Mouse (Mus musculus): ENCODE data around the gene Rtn4ip1. TPM values are rescaled to one million over a fixed set of nuclear protein-coding genes. Genes with fewer than 3 reads are reported as not detected.
"Not testable (repeated sequence)": the region's sequence is repeated elsewhere in the genome, so short reads cannot be mapped to it uniquely, and the experiment has no call there.

Gene Rtn4ip1
- polyA plus RNA-seq, 1 experiment from 2014 or later, result 23.5 TPM

DNA sequence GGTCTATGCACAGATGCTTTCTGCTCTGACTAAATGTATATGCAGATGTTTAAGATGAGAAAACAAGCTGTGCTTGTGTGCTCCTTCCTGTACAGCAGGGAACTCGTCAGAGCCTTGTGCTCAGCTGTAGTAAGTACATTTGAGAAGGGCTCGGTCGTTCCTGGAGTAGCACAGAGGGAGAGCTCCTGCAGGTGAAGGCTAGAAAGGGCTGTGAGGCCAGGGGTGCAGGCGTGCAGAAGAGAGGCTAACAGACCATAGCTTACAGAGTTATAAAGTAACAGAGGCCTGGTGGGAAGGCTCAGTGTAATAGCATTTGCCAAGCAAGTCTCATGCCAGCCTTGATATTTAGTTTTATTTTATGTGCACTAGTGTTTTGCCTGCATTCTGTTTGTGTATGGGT is 43.8 kb downstream of the Rtn4ip1 start:
- H3K4me3 ChIP-seq, result no peak overlapping the region
- H3K4me1 ChIP-seq, result 0 out of 2 replicates have a peak, but pooled peaks cover 4% of the 10 kb centered on the region
- DNase-seq (ENCODE audit: extremely low spot score, low spot score), result no peak
- no peak overlapping the region for H3K27ac ChIP-seq
- no peaks in the 10 kb centered on the region for H3K27me3 ChIP-seq (ENCODE audit: poor library complexity, severe bottlenecking)
- H3K36me3 ChIP-seq (replicated peaks), result peaks cover 27% of the 10 kb centered on the region
- H3K9me3 ChIP-seq, result no peaks in the 10 kb centered on the region
- WGBS, result 89% methylated on average over 4 of the region's 4 CpGs

DNA sequence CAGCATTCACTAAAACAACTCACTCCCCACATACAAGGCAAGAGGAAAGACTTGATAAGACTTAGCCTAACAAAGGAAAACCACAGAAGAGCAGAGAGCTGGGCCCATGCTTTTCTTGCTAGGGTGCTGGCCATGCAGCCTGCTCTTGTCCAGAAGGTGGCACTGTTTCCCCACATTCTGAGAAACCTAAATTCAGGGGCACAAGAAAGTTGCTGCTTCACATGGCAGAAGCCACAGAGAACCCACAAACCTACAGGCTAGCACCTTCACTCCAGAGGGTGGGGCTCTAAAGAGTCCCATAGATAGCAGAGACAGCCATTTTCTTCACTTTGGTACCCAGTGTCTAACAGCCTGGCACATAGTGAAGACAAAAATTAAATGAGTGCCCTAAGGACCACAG is 52.3 kb downstream of the Rtn4ip1 start:
- Histone ChIP-seq H3K36me3 (replicated peaks) (peaks cover 3% of the 10 kb centered on the region), H3K27ac (no peak overlapping the region), H3K9me3 (no peaks in the 10 kb centered on the region), H3K4me1 (no peaks in the 10 kb centered on the region), H3K27me3 (ENCODE audit: poor library complexity, severe bottlenecking) (no peaks in the 10 kb centered on the region), H3K4me3 (no peak overlapping the region)
- peak; percentile 65 for DNase-seq (ENCODE audit: extremely low spot score, low spot score)

DNA sequence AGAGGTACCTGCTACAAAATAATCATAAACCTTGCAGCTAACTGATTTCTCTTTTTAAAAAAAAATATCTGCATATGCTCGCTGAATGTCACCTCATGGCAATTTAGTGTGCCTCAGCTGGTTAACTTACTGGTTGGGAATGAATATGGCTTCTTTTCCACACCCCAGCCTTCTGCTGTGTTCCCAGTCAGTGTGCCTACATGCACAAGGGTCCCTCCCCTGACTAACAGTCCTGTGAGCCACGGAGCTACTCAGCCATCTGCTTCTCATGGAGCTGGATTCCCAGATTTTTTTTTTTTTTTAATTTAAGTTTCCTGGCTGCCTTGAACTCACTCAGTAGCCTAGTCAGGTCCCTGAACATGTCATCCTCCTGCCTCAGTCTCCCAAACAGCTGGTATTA is 63.3 kb downstream of the Rtn4ip1 start:
- 0 out of 2 replicates have a peak, but pooled peaks cover 6% of the 10 kb centered on the region for H3K4me1 ChIP-seq
- no peaks in the 10 kb centered on the region for H3K27me3 ChIP-seq (ENCODE audit: poor library complexity, severe bottlenecking)
- H3K27ac ChIP-seq, result no peak overlapping the region
- DNase-seq (ENCODE audit: extremely low spot score, low spot score), result no peak
- H3K36me3 ChIP-seq (replicated peaks), result no peaks in the 10 kb centered on the region
- H3K4me3 ChIP-seq, result no peak overlapping the region
- WGBS, result 67% methylated on average over 2 of the region's 2 CpGs
- H3K9me3 ChIP-seq, result no peaks in the 10 kb centered on the region

DNA sequence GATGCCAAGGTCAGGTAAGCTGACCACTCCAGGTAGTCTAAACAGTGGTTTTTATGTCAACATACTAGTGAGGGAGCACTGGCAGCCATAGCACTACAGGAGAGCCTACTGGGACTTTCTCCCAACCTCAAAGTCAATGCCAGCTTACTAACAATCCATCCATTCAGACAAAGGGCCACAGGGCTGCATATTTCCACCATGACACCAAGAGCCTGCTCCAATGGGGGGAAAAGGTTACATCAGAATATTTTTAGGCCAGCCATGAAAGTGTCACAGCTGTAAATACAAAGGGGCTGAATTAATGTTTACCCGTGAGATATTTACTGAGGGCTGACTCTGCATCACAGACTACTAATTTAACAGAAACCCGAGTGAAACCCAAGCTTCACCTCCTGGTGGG is 71.6 kb downstream of the Rtn4ip1 start:
- Histone ChIP-seq H3K36me3 (replicated peaks) (no peaks in the 10 kb centered on the region), H3K4me3 (no peak overlapping the region), H3K4me1 (no peaks in the 10 kb centered on the region), H3K27me3 (ENCODE audit: poor library complexity, severe bottlenecking) (no peaks in the 10 kb centered on the region), H3K27ac (no peak overlapping the region), H3K9me3 (no peaks in the 10 kb centered on the region)
- WGBS, result 74% methylated on average over 2 of the region's 2 CpGs
- DNase-seq (ENCODE audit: extremely low spot score, low spot score), result no peak

DNA sequence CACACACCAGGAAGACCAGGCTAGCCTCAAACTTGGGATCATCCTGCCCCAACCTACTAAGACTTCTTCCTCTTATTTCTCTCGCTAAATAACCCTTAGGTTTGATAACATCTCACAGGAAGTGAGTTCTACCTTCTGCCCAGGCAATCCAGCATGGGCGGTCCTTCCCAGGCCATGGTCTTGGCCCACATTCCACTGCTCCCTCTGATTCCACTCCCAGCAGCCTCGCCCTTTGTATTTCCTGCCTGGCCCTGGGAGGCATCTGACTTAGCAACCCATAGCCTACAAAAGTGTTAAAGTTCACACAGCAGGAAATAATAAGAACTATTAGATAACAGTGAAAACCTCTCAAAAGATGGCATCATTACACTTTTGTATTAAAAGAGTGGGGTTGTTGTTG is 75.7 kb downstream of the Rtn4ip1 start:
- 68% methylated on average over 3 of the region's 3 CpGs for WGBS
- no peaks in the 10 kb centered on the region for H3K9me3 ChIP-seq
- no peak overlapping the region for H3K27ac ChIP-seq
- no peaks in the 10 kb centered on the region for H3K4me1 ChIP-seq
- H3K36me3 ChIP-seq (replicated peaks), result no peaks in the 10 kb centered on the region
- H3K27me3 ChIP-seq (ENCODE audit: poor library complexity, severe bottlenecking), result no peaks in the 10 kb centered on the region
- H3K4me3 ChIP-seq, result no peak overlapping the region
- DNase-seq (ENCODE audit: extremely low spot score, low spot score), result no peak

DNA sequence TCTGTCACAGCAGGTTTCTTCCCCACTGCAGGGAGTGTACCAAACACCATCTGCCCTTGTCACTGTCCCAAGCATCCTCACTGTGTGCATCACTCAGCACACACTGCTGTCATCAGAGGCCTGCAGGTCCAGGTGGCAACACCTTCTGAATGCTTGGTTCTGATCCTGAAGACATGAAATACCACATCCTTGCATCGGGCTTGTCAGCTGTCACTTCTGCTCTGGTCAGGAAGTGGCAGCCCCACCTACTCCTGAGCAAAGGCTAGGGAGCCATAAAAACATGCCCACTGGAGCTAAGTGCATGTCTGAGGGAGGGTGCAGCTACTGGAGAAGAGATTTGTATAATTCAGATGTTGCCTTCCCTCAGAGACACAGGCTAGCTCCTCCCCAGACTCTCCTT is 78.5 kb downstream of the Rtn4ip1 start:
- 85% methylated on average over 1 of the region's 1 CpGs for WGBS
- DNase-seq (ENCODE audit: extremely low spot score, low spot score), result no peak
- Histone ChIP-seq H3K27ac (no peak overlapping the region), H3K4me3 (no peak overlapping the region), H3K27me3 (ENCODE audit: poor library complexity, severe bottlenecking) (no peaks in the 10 kb centered on the region), H3K4me1 (no peaks in the 10 kb centered on the region), H3K9me3 (no peaks in the 10 kb centered on the region), H3K36me3 (replicated peaks) (no peaks in the 10 kb centered on the region)

DNA sequence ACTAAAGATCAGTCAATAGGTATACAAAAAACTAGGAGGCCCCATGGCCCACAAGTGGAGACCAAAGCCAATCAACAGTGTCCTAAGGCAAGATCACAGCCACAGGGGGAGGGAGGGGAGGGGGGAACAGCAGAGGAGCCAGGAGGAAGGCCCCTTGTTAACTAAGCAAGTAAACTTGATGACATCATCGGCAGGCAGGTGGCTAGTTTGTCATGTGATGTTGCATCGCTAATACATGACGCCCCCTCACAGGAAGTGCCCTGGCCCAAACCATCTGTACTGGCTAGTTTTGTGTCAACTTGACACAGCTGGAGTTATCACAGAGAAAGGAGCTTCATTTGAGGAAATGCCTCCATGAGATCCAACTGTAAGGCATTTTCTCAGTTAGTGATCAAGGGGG is 79.1 kb downstream of the Rtn4ip1 start:
- 91% methylated on average over 3 of the region's 3 CpGs for WGBS
- not testable (repeated sequence) for H3K4me3 ChIP-seq; H3K36me3 ChIP-seq (replicated peaks); H3K9me3 ChIP-seq; H3K4me1 ChIP-seq; H3K27me3 ChIP-seq (ENCODE audit: poor library complexity, severe bottlenecking); H3K27ac ChIP-seq; DNase-seq (ENCODE audit: extremely low spot score, low spot score)

DNA sequence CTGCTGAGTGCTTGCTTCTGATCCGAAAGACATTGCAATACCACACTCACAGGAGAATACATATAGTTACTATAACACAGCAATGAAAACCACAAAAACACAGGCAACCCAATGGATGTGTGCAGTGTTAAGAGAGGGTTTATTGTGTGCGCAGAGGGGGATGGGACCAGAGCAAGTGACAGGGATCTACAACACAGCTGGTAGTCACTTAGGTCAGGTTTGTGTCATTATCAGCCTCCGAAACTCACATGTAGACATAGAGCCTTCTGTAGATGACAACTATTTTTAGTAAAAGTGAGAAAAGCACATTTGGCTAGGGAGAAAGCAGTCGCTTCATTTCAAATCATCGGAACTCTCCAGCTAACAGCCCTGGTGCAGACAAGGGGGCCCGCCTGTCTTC is 80.9 kb downstream of the Rtn4ip1 start:
- WGBS, result 94% methylated on average over 6 of the region's 6 CpGs
- no peaks in the 10 kb centered on the region for H3K27me3 ChIP-seq (ENCODE audit: poor library complexity, severe bottlenecking)
- no peak for DNase-seq (ENCODE audit: extremely low spot score, low spot score)

DNA sequence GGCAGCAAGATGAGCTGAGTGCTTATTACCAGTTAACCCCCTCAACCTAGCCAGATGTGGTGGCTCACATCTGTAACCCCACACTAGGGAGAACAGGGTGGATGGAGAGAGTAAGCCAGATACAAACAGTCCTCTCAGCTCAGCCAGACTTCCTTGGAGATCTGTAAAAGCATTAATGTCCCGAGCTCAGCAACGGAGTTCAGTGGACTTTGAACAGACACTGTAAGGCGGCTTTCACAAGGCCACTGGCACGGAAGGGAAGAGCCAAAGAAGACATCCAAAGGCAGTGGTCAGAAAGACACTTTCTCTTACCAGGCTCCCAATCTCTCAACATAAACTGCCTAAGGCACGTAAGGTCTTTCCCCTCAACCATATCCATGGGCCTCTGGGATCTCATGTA is 81.6 kb downstream of the Rtn4ip1 start:
- DNase-seq (ENCODE audit: extremely low spot score, low spot score), result no peak
- Histone ChIP-seq H3K36me3 (replicated peaks) (no peaks in the 10 kb centered on the region), H3K27ac (no peak overlapping the region), H3K4me3 (no peak overlapping the region), H3K27me3 (ENCODE audit: poor library complexity, severe bottlenecking) (no peaks in the 10 kb centered on the region), H3K4me1 (no peaks in the 10 kb centered on the region), H3K9me3 (no peaks in the 10 kb centered on the region)
- WGBS, result 88% methylated on average over 5 of the region's 5 CpGs

More for the DNA sequence above, 80.9 kb downstream of the Rtn4ip1 start:
- Histone ChIP-seq H3K9me3 (no peaks in the 10 kb centered on the region), H3K4me1 (no peaks in the 10 kb centered on the region), H3K27ac (no peak overlapping the region), H3K36me3 (replicated peaks) (no peaks in the 10 kb centered on the region), H3K4me3 (no peak overlapping the region)

DNA sequence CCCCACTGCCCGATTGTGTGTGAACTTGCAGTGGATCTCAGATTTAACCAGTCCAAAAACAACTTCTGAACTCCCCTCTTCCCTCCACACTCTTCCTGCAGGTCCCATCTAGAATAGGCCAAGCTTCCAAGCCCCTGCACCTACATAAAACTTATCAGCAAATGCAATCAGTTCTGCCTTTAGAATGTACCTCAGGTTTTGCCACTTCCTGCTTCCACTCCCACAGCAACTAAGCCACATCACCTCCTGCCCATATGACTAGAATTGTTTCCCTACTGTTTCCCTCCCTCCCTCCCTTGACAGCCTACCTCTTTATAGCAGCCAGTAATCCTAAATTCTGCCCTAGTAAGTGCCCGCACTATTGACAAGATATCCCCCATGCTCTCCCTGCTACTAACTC is 82.3 kb downstream of the Rtn4ip1 start:
- 88% methylated on average over 2 of the region's 2 CpGs for WGBS
- no peak overlapping the region for H3K27ac ChIP-seq
- H3K9me3 ChIP-seq, result no peaks in the 10 kb centered on the region
- H3K4me1 ChIP-seq, result no peaks in the 10 kb centered on the region
- no peaks in the 10 kb centered on the region for H3K36me3 ChIP-seq (replicated peaks)
- H3K4me3 ChIP-seq, result no peak overlapping the region
- DNase-seq (ENCODE audit: extremely low spot score, low spot score), result no peak
- no peaks in the 10 kb centered on the region for H3K27me3 ChIP-seq (ENCODE audit: poor library complexity, severe bottlenecking)

DNA sequence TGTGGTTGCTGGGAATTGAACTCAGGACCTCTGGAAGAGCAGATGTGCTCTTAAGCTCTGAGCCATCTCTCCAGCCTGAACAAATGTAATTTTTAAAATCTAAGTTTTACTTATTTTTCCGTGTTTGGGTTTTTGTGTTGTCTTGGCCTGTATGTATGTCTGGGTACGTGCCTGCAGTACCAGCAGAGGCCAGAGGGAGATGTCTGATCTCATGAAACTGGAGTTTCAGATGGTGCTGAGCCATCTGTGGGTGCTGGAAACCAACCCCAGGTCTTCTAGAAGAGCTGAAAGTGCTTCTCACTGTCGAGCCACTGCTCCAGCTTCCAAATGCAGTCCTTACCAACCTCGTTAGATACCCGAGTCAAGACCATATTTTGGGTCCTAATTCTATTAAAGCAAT is 89.7 kb downstream of the Rtn4ip1 start:
- Histone ChIP-seq H3K4me3 (no peak overlapping the region), H3K36me3 (replicated peaks) (no peaks in the 10 kb centered on the region), H3K9me3 (no peaks in the 10 kb centered on the region), H3K4me1 (peaks cover 8% of the 10 kb centered on the region), H3K27ac (no peak overlapping the region), H3K27me3 (ENCODE audit: poor library complexity, severe bottlenecking) (no peaks in the 10 kb centered on the region)
- 88% methylated on average over 5 of the region's 5 CpGs for WGBS
- DNase-seq (ENCODE audit: extremely low spot score, low spot score), result no peak

DNA sequence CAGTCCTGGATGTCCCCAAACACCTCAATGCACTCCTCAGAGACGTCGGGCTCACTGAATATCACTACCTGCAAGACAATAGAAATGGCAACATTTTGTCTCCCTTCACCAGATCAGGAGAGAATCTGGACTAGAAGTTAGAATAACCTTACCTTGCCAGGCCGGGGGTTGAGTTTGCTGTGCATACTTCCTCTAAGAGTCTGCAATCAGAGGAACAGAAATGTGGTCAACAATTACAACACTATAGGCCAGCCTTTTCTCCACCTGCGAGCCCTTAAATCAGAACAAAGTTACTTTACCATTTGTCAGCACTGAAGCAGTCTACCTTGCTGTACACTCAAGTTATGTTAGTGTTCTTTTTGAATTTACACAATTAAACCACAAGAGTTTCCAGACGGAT is 90.9 kb downstream of the Rtn4ip1 start:
- Histone ChIP-seq H3K4me3 (no peak overlapping the region), H3K4me1 (peaks cover 8% of the 10 kb centered on the region), H3K27me3 (ENCODE audit: poor library complexity, severe bottlenecking) (no peaks in the 10 kb centered on the region; the same call in 1 of the 2 replicates), H3K36me3 (replicated peaks) (no peaks in the 10 kb centered on the region), H3K27ac (no peak overlapping the region), H3K9me3 (no peaks in the 10 kb centered on the region)
- 81% methylated on average over 5 of the region's 5 CpGs for WGBS
- no peak for DNase-seq (ENCODE audit: extremely low spot score, low spot score)

DNA sequence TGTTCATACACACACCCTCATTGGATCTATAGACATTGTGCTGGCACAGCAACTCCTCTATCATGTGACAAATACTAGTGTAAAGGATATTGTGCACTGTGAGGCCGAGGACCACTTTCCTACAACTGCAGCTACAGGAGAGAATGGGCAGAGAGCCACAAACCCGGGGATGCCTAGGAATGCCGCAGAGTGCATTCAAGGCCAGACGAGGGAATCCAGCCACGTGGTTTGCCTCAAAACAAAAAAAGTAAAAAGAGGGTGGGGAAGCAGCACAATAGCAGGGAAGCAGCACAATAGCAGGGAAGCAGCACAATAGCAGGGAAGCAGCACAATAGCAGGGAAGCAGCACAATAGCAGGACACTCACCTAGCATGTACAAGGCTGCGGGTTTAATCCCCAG is 91.6 kb downstream of the Rtn4ip1 start:
- Histone ChIP-seq H3K4me3 (no peak overlapping the region), H3K36me3 (replicated peaks) (no peaks in the 10 kb centered on the region), H3K4me1 (peaks cover 8% of the 10 kb centered on the region), H3K9me3 (no peaks in the 10 kb centered on the region), H3K27ac (no peak overlapping the region), H3K27me3 (ENCODE audit: poor library complexity, severe bottlenecking) (peaks cover 4% of the 10 kb centered on the region; the same call in 1 of the 2 replicates)
- no peak for DNase-seq (ENCODE audit: extremely low spot score, low spot score)
- WGBS, result 25% methylated on average over 6 of the region's 6 CpGs

DNA sequence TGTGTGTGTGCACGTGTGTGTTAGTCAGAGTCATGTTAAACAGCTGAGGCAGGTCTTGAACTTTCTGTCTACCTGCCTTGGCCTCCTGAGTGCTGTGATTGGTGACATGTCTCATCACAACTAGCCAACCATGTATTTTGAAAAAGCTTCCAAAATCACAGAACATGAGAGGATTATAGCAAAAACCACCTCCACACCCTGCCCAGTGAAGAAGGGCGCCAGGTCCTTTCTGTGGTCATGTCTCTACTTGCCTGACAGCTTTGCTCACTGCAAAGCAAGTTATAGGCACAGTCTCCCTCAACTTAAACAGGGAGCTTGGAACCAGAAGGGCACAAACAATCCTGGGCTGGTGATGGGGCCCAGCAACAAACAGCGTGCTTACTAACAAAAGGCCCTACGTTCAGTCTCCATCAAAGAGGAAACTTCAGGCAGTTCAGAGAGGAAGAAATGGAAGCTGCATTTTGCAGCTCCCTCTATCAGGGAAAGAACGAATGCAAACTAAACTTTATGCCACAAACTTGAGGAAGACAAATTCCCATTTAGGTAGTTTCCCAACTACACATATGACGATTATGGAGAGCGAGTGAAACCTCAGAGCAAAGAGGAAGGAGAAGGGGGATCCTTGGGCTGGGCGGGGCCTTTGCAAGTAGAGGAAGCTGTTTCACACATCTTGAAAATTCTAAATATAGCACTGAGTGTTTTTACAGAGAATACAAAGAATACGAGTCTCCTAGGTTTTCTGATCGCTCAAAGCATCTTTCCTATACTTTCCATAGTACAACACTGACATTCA is 94.4 kb downstream of the Rtn4ip1 start:
- WGBS, result 88% methylated on average over 10 of the region's 10 CpGs
- no peaks in the 10 kb centered on the region for H3K9me3 ChIP-seq
- no peak for DNase-seq (ENCODE audit: extremely low spot score, low spot score)
- H3K4me1 ChIP-seq, result peaks cover 8% of the 10 kb centered on the region
- H3K27ac ChIP-seq, result no peak overlapping the region
- peaks cover 25% of the 10 kb centered on the region for H3K27me3 ChIP-seq (ENCODE audit: poor library complexity, severe bottlenecking)
- no peak overlapping the region for H3K4me3 ChIP-seq
- H3K36me3 ChIP-seq (replicated peaks), result no peaks in the 10 kb centered on the region

All from forebrain, embryonic 10.5 days (tissue).